Comparison of ENCODE assay signal across 16 mouse cellular contexts in the genomic region with DNA sequence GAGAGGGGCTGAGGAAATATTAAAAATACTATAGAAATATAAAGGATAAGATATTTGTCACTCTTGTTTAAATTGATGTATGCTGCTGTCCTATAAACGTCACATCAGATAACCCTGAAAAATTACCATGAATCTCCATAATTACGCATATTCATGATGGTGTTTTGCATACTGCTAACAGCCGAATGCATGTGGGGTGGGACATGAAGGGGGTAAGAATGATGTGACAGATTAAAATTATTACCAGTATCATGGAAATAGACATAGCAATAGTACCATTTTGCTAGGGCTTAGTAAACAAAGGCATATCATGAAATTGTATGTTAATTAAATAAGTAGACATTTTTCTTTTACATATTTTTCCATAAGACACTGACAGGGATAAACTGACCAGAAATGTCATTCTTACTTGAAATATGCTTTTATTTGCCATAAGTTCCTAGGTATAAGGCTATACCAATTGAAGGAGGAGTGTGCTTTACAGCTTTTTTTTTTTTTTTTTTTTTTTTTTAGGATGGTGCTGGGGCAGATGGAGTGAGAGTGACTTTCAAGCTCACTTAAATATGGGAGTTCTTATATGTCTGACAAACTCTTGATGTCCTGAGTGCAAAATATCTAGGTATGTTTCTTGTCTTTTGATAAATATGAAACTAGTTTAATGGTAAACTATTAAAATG.
DNase-seq lines count a peak whose midpoint lies in the region; ATAC-seq and TF ChIP-seq lines count a peak whose summit lies in the region.
"Had no signal": no experiment of that assay in that cellular context is flagged by ENCODE, and none has a peak within 500 bp of the region (broad histone marks: within the 10 kb centered on the region; RNA-seq: fewer than 3 reads in every experiment).

No protein-coding gene starts in this region.

- no peak overlapping the region for H3K9ac ChIP-seq in hindbrain, embryonic 14.5 days
- H3K9ac ChIP-seq in neural tube, embryonic 13.5 days = no peak overlapping the region
- H3K9ac ChIP-seq: limb, embryonic 15.5 days; liver, embryonic 15.5 days had no signal

- WGBS in hindbrain, embryonic 14.5 days = 26% methylated on average over 3 of the region's 3 CpGs
- 31% methylated on average over 3 of the region's 3 CpGs for WGBS in neural tube, embryonic 13.5 days

- no peaks in the 10 kb centered on the region for H3K27me3 ChIP-seq in hindbrain, embryonic 14.5 days (ENCODE audit: control insufficient read depth, insufficient read depth, low read length)
- H3K27me3 ChIP-seq in neural tube, embryonic 13.5 days = no peaks in the 10 kb centered on the region
- H3K27me3 ChIP-seq: limb, embryonic 15.5 days; liver, embryonic 15.5 days had no signal

- H3K36me3 ChIP-seq in hindbrain, embryonic 14.5 days (replicated peaks; ENCODE audit: control insufficient read depth, insufficient read depth) = no peaks in the 10 kb centered on the region
- H3K36me3 ChIP-seq in neural tube, embryonic 13.5 days = no peaks in the 10 kb centered on the region
- H3K36me3 ChIP-seq: limb, embryonic 15.5 days; liver, embryonic 15.5 days had no signal

- peaks cover 20% of the 10 kb centered on the region; the same call in 1 of the 2 replicates for H3K4me1 ChIP-seq in hindbrain, embryonic 14.5 days (replicated peaks; ENCODE audit: control insufficient read depth, insufficient read depth, low read length)
- peaks cover 24% of the 10 kb centered on the region for H3K4me1 ChIP-seq in neural tube, embryonic 13.5 days (replicated peaks)
- H3K4me1 ChIP-seq: limb, embryonic 15.5 days; liver, embryonic 15.5 days had no signal

- TF ChIP-seq CTCF in layer of hippocampus, adult 2 months (conservative IDR thresholded peaks at IDR 0.05) = no peak
- no peak for TF ChIP-seq CTCF in brain, embryonic 14.5 days (IDR thresholded peaks at IDR 0.05; ENCODE audit: borderline replicate concordance, extremely low read depth, insufficient read depth, insufficient read length)

- H3K9me3 ChIP-seq in hindbrain, embryonic 14.5 days (ENCODE audit: control insufficient read depth, low read length) = no peaks in the 10 kb centered on the region
- no peaks in the 10 kb centered on the region for H3K9me3 ChIP-seq in neural tube, embryonic 13.5 days
- H3K9me3 ChIP-seq: limb, embryonic 15.5 days; liver, embryonic 15.5 days had no signal

- H3K4me3 ChIP-seq in layer of hippocampus, adult 2 months = no peak overlapping the region
- H3K4me3 ChIP-seq in hindbrain, embryonic 14.5 days (replicated peaks; ENCODE audit: low read length) = no peak overlapping the region
- no peak overlapping the region for H3K4me3 ChIP-seq in neural tube, embryonic 13.5 days
- H3K4me3 ChIP-seq: limb, embryonic 15.5 days; liver, embryonic 15.5 days had no signal

- ATAC-seq in hindbrain, embryonic 14.5 days (ENCODE audit: low FRiP score) = no peak
- ATAC-seq in neural tube, embryonic 13.5 days (ENCODE audit: low read depth) = no peak
- ATAC-seq in monocyte, adult 5-6 weeks (replicated peaks; ENCODE audit: insufficient number of reproducible peaks, low FRiP score, low TSS enrichment, poor library complexity, severe bottlenecking) = no peak
- no peak for ATAC-seq in CD4-positive, CD25-positive, alpha-beta regulatory T cell, adult 4 months
- ATAC-seq: Patski had no signal

- no peak overlapping the region for H3K4me2 ChIP-seq in hindbrain, embryonic 14.5 days (replicated peaks)
- no peak overlapping the region for H3K4me2 ChIP-seq in neural tube, embryonic 13.5 days
- H3K4me2 ChIP-seq: limb, embryonic 15.5 days; liver, embryonic 15.5 days had no signal

- H3K27ac ChIP-seq in layer of hippocampus, adult 2 months = peak overlapping the region; percentile 67
- H3K27ac ChIP-seq in hindbrain, embryonic 14.5 days = peak overlapping the region; percentile 82
- H3K27ac ChIP-seq in neural tube, embryonic 13.5 days (replicated peaks) = peak overlapping the region; percentile 81; the same call in 1 of the 2 replicates
- H3K27ac ChIP-seq: limb, embryonic 15.5 days; liver, embryonic 15.5 days had no signal

- TF ChIP-seq POLR2A in brain, embryonic 14.5 days (IDR thresholded peaks at IDR 0.05; ENCODE audit: borderline replicate concordance, extremely low read depth, insufficient read depth, insufficient read length, poor library complexity, severe bottlenecking) = no peak

- DNase-seq in layer of hippocampus, adult 2 months (ENCODE audit: low spot score in 2 of 2) = no peak
- DNase-seq in layer of hippocampus, adult 9-11 months = no peak
- peak; percentile 73 for DNase-seq in brain, embryonic 14.5 days (ENCODE audit: low read depth)
- no peak for DNase-seq in hindbrain, embryonic 14.5 days (ENCODE audit: low spot score)
- no peak for DNase-seq in gastrocnemius, adult 18-20 months (ENCODE audit: low spot score)
- DNase-seq: adrenal gland, postnatal 14 days; B cell, adult 2 months; cerebellum, adult 11 months; kidney, adult 11 months; thymus, postnatal 36 days had no signal
